Mouse (Mus musculus) left cerebral cortex, postnatal 14 days (tissue): Measurements from ENCODE around the gene Sh3rf3. TPM values are rescaled to one million over a fixed set of nuclear protein-coding genes. Genes with fewer than 3 reads are reported as not detected.
A peak's percentile ranks its signal among the peaks of the same experiment; 100 is the strongest.

ENCODE experiments used
- DNase-seq, 2 experiments: peaks; one replicate each; pipeline ENCODE4 v3.0.0; 2021 to 2022; ENCODE audit warnings: low spot score in 2 of 2, mixed read lengths in 1 of 2
- intact Hi-C: fragments of 180-260 bp; cut with DNase I; formaldehyde crosslinking; loops from one replicate; pipeline ENCODE4 v1.15.1; 2025
- total RNA-seq, 2 experiments: library from RNA; stranded (reverse); gene quantifications; 2 replicates each; pipeline ENCODE4 v1.2.3; 2021

Gene Sh3rf3
- total RNA-seq, 2 experiments from 2014 or later = 73.2 to 87.0 TPM

DNA sequence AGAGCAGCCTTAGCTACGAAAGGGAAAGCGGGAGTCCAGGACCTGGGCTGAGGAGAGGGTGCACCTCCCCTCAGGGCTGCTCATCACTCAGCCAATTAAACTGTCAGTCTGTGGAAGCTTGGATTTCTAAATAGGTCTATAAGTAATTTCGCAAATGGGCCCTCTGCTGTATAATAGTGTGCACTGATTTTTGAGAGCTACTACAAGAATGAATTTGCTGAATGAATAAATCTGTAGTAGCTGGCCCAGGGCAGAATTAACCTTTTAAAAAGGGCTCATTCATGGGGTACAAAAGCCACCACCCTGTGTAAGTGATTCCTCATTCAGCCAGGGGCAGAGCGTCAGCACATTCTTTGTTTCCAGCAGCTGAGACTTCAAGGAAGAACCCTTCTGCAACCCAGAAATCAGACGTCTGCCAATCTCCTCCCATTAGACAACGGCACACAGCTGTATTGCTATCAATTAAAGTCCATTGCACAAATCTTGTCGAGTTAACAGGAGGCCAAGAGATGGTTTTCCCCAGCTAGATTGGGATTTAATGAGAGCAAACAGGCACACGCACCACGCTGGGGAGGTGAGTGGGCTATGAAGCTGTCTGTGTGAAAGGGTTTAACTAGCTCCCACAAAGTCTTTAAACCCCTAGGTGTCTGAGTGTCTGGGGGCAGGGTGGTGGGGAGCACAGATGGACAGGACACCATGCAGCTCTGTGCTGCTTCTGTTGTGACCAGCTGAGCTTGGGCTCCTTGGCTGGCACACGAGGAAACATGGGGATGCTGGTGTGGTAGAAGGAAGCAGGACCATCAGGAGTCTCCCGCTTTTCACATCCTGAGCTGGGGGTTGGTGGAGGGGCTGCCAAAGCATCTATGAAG, 136.8 kb downstream of the Sh3rf3 start:
- intact Hi-C loops = no loop called here
- DNase-seq = no peak

DNA sequence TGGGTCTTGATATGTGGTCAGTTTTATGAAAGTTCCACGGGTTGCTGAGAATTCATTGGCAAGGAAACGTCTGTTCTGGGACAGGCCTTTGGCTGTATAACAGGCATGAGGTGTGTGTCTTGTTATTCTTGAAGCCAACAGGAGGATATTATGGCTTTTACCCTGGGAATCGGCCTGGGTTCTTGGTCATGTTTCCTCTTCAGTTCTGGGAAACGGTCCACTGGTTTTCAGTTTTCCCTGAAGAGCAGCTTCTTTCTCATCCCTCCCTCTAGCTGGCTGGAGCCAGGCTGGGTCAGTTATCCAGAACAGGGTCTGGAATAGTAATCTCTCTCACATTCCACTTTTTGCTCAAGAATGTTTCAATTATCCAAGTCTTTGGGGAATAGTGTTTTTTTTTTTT, 147.0 kb downstream of the Sh3rf3 start:
- intact Hi-C loops = no loop called here
- no peak for DNase-seq

DNA sequence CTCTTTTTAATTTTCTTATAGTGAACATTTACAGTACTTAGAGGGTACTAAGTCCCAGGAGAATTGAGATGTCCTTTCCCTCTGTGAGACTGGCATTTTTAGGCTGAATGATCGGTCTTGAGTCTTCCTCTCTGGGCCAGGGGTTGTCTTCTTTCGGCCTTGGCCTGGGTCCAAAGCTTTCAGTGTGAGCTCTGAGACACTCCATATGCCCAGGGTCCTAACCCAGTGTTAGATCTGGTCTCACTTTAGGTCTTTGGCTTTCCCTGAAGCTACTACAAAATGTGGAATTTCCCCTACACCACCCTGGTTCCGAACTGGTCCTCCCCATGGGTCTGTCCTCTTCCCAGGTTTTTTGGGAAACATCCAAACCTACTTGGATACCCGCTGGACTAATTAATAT, 155.1 kb downstream of the Sh3rf3 start:
- intact Hi-C loops = no loop called here
- DNase-seq = no peak

DNA sequence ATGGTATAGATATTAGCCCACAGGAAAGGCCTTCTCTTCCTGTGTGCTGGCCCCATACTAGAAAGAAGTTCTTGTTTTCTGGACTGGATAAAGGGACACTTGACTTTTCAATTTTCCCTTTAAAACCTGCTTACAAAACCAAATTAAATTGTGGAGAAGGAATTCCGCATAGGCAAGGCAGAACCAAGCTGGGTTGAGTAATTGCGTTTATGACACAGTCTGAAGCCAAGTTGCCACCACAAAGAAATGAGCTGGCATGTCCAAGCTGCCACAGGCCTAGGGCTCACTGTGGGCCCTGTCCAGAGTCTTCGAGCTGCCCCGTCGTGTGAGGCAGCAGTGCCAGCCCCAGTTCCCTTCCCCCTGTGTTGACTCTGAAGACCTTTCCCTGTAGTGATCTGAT, 156.2 kb downstream of the Sh3rf3 start:
- intact Hi-C loops = no loop called here

DNA sequence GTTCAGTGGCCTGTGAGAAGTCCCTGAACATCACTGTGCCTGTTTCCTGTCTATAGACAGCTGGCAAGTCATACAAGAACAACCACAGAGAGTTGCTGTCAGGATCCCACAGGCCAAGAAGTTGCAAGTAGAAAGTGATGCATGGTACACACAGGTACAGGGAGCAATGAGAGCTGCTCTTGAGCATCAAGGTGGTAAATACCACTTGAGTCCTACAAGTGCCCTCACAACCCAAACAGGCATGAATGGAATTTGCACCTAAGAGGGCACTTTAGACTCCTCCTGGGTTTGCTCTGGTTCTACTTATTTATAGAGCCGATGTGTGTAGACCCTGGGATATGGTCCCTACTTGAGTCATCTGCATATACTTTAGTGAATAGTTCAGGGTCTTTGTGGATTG, 159.0 kb downstream of the Sh3rf3 start:
- no peak for DNase-seq
- intact Hi-C loops = no loop called here

More for the DNA sequence above, 156.2 kb downstream of the Sh3rf3 start:
- no peak for DNase-seq

DNA sequence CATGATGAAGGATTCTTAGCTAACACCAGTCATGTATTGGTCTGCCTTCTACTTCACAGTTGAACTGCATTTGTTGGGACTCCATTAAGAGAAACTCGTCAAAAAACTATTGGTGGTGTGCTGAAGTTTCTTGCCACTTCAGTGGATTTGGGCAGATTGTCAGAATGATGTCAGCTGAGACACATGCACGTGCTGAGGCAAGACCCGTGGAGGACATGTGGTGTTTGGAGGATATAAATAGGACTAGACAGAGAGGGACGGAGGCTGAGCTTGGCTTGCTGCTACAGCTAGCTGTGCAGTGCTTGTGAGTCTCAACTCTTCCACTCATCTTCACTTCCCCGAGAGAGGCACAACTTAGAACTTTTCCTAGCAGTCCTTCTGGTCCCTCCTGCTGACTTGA, 161.0 kb downstream of the Sh3rf3 start:
- intact Hi-C loops = no loop called here
- peak in 1 of 2 experiments; percentile 31 for DNase-seq

DNA sequence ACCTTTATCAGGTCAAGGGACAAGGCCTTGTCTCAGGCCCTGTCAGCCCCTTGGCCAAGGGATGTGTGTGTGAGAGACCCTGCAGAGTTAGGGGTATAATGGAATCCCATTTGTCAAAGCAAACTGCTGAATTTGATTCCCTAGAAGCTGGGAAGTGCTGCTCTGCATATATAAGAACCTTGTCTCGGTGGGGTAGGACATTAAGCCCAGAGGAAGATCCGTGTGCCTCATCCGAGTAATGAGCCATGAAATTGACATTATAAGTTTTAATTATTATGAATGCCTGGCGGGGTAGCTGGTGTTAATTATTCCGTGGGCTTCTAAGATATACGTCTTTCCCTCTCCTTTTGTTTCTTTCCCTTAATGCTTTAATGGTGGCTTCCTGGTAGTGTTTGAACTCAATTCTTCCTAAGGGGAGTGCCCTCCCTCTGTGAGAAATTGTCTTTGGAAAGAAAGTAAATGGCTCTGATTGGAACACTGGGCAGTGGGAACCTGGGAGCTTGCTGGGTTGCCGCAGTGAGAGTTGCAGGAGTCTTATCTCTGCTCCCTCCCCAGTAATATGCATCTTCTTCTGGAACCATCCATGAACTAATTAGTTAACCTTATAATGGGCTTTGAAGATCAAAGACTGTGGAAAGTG, 166.3 kb downstream of the Sh3rf3 start:
- no peak for DNase-seq
- intact Hi-C loops = no loop called here

DNA sequence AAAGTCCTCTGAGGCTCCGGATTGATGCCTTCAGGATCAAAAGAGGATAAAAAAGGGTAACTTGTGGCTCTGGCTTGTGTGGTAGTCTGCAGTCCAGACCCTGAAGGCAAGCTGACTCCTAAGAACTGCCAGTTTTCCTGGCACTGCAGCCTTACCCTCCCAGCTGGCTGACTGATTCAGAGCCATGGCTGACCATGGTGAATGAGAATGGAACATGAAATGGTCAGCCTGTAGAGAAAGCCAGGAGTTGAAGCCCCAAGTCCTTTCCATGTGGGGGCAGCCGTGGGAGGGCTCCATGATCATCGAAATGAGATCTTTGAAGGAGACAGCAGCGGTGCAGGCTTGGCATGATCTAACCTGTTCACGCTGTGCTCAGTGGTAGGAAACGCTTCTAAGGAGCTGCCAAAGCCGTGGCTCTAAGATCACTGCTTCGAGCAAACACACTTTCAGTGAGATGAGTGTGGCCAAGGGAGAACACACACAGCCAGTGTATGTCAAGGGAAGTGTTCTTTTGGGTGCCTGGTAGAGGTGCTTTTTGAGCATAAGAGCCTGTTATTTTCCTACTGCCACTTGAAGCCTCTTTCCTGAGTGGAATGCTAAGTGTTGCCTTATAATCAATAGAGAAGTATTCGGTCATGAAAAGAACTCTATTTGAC, 168.6 kb downstream of the Sh3rf3 start:
- DNase-seq = no peak
- intact Hi-C loops = no loop called here

DNA sequence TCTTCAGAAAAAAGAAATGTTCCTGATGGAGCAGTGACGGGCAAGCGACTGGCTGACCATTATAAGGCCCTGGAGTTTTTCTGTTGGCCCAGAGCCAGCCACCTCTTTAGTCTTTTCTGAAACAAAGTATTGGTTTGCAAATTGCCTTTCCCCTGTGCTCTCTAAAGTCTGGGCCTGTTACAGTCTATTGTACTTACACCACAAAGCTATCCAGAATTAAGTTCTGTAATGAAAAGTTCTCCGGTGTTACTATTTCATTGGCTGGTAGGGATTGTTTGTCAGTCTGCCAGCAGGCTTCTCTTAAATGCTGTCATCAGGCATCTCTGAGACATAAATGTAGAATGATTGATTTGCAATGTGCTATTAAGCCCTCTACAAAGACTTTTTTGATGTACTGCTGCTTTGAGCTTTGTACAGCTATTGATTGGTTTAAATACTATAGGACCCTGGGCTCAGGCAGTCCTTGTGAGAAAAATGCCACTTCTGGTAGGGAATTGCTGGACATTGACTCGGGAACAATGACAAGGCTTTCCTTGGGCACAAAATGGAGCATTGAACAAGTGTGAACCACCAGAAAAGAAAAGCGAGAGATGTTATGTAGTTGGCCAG, 169.5 kb downstream of the Sh3rf3 start:
- DNase-seq = no peak
- intact Hi-C loops = no loop called here

DNA sequence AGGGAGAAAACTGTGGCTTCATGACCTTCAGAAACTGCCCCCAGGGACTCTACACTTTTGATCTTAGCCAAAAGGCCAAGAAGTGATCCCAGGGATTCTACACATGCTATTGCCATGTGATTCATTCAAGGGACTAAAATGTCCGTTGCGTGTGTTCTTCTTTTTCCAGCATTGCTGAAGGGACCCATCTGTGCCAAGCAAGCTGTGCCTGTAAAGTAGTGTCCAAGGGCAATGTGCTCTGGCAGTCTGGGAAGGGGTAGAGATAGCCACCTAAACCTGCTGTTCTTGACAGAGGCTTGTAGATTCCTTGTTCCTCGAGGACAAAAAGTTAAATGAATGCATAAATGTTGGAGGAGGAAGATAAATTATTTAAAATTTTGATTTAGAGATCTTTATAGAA, 178.5 kb downstream of the Sh3rf3 start:
- no peak for DNase-seq
- intact Hi-C loops = no loop called here

DNA sequence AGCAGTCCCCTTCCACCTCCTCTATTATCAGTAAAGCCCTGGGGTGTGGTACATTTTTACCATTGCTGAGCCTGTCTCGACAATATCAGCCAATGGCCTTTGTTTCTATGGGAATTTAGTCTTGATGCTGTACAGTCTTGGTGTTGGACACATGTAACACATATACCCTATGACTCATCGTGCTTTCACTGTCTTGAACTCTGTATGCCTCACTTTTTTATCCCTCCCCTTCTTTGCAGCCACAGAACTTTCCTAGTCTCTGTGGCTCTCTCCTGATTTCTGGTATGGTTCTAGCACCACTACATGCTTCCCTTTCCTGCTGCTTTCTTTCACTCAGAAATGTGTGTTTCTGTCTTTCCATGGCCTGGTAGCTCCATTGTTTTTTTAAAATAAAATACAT, 181.6 kb downstream of the Sh3rf3 start:
- intact Hi-C loops = loop anchor here (5.0 kb wide), 1 partner anchor 182 kb away; the partner anchor contains the start of gene Sh3rf3
- no peak for DNase-seq

DNA sequence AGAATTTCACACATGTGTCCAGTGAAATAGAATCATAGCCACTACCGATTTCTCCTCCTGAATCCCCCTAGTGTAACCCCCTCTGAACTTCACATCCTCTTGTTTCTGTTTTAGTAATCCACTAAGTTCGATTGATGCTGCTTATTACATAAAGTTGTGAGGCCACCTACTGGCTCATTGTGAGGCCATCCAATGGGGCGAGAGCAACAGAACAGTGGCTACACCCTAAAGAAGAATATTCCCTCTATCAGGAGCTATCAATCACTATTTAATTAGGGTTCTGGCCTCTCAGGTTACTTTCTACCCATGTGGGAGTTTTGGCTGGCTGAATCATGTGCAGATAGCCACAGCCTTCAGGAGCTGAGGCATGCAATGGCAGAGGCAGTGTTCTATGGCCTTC, 182.0 kb downstream of the Sh3rf3 start:
- intact Hi-C loops = loop anchor here (5.0 kb wide), 1 partner anchor 183 kb away; the partner anchor contains the start of gene Sh3rf3
- DNase-seq = no peak

DNA sequence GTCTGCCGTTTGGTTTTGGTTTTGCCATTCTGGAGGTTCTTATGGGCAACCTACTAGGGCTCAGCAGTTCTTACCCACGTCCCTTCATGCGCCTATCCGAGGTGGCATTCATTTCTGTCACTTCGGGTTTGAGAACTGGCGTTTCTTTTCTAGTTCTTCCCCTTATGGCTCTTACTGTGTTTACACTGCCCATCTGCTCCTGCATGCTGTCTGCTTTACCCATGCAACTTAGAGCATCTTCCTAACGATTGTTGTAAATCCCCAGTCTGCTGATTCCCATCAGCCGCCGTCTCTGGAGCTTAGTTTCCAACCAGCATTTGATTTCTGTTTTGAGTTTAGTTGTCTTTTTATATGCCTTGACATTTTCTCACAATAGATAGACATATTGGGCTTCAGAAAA, 189.2 kb downstream of the Sh3rf3 start:
- peak in 1 of 2 experiments; percentile 29 for DNase-seq
- intact Hi-C loops = no loop called here

DNA sequence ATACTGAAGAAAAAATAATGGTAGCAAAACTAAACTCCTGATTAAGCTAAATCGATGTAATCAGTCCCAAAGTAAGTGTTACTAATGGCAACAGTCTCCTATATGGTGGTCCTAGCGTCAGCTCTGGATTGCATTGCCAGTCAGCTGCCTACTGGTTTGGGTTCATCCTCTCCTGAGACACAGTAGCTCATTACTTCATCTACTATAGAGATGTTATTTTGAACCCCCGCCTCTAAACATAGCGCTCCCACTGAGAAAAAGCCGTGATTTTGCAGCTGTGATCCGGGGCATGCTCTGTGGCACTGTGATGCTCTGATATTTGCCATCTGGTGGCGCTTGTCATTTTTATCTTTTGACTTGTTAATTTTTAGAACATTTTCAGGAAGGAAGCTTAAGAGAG, 198.3 kb downstream of the Sh3rf3 start:
- peak in 1 of 2 experiments; percentile 22 for DNase-seq
- intact Hi-C loops = no loop called here

DNA sequence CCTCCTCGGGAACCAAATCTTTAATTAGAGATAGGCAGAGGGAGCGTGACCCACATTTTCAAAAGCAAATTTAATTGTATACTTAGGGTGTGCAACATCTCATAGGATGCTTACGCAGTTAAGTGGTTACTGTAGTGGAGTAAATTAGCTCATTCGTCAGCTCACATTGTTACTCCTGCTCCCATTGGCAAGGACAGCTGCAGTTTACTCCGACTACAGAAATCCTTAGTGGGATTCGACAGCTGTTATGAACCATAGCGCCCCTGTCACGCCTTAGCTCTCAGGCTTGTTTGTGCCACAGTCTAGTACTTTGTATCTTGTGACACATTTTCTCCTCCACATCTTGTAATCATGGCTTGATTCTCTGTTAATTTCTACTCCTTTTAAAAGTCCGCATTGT, 200.5 kb downstream of the Sh3rf3 start:
- DNase-seq = no peak
- intact Hi-C loops = no loop called here

DNA sequence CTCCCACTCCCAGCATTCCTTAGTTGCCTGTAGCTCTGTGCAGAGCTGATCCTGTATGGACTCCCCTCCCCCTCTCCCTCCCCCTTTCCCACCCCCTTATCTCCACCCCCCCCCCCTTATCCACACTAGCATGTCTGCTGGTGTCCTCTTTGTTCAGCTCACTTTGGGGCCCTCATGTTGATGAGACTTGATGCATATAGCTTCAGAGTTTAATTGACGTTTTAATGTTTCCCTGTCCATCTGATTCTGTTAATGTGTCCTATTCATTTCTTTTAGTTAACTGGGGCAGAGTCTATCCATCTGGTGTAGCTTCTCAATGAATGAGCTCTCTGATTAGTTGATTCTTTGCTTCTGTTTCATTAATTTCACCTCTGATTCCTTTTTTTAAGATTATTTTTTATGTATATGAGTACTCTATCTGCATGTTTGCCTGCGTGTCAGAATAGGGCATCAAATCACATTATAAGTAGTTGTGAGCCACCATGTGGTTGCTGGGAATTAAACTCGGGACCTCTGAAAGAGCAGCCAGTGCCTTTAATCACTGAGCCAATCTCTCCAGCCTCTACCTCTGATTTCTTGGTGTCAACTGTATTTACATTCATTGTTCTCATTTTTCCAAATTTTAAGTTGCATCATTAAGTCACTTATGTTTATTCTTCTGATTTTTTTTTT, 206.3 kb downstream of the Sh3rf3 start:
- intact Hi-C loops = no loop called here
- no peak for DNase-seq

DNA sequence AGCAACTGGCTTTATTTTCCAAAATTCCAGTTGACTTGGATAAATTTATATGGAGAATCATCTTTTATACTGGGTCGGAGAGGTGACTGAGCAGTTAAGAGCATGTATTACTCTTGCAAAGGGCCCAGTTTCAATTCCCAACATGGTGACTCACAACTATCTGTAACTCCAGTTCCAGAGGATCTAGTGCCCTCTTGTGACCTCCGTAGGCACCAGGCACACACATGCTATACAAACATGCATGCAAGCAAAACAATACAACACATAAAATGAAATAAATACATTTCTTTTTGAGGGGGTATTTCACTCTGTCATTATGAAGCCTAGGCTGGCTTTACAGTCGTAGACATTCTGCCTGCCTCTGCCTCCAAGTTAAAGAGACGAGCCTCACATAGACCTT, 237.3 kb downstream of the Sh3rf3 start:
- no peak for DNase-seq
- intact Hi-C loops = no loop called here

DNA sequence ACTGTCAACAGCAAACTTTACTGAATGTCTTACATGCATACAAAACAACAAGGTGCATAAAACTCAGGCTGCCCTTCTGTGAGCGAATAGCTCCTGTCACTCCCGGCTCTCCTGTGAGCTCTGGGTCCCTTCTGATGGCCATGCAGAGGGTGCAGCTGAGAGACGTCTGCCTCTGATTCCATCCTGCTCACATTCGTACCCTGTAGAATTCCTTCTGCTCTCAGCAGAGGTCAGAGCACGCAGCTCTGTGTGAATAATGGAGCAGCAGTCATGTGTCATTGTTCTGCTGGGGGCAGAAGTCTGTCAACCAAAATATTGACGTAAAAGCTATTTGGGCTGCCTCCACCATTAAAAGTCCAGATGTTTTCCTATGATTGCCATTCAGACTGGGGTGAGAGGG, 243.1 kb downstream of the Sh3rf3 start:
- intact Hi-C loops = no loop called here
- no peak for DNase-seq

DNA sequence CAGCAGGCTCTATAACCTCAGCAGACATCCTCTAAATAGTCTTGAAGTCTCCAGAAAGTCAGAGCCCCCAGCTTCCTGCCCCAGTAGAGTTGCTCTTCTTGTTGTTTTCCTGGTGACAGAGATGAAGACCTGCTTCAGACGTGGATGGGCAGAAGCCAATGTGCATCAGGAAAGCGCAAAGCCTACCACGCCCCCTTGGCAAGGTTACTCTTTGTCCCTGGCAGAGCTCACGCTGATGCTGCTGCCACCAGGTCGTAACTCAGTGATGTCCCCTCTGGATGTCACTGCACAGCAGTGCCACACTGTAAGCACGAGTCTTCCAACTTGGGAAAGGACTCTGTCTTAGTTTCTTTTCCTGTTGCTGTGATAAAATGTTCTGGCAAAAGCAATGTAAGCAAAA, 253.6 kb downstream of the Sh3rf3 start:
- intact Hi-C loops = no loop called here

More for the DNA sequence above, 253.6 kb downstream of the Sh3rf3 start:
- DNase-seq = no peak
